Mouse (Mus musculus): Measurements from ENCODE around the gene Gm42791. TPM values are rescaled to one million over a fixed set of nuclear protein-coding genes. Genes with fewer than 3 reads are reported as not detected.

Gm42791 gene
- polyA plus RNA-seq, 1 experiment from 2014 or later: not detected

DNA sequence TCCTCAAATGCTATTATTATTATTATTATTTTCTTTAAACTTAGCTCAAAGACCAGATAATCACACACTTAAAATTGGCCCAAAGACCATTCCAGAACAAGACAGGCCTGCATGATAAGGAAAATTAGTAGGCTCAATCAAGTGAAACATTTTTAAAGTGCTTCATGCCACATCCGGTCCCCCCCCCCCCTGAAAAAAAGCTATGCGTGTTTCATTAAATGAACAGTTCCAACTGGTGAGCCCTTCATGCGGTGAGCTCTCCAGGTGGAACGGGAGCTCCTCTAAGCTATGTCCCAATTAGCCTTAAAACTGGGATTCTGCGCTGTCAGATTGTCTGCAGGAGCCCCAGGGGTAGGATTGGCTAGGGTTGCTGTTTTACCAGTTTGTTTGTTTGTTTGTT lies 21.3 kb upstream of the Gm42791 start:
- ATAC-seq (replicated peaks; ENCODE audit: insufficient number of reproducible peaks, low FRiP score, low TSS enrichment, low read depth) (no peak), DNase-seq (ENCODE audit: low spot score) (no peak)
- Histone ChIP-seq H3K36me3 (replicated peaks; ENCODE audit: control insufficient read depth, insufficient read depth, low read depth, low read length) (no peaks in the 10 kb centered on the region), H3K9ac (replicated peaks; ENCODE audit: low read length) (no peak overlapping the region), H3K9me3 (replicated peaks; ENCODE audit: control insufficient read depth, low read length) (no peaks in the 10 kb centered on the region), H3K27ac (replicated peaks; ENCODE audit: low read depth, low read length) (no peak overlapping the region), H3K27me3 (ENCODE audit: control insufficient read depth, insufficient read depth, low read length) (no peaks in the 10 kb centered on the region), H3K4me1 (ENCODE audit: control insufficient read depth, insufficient read depth, low read length) (no peaks in the 10 kb centered on the region), H3K4me3 (ENCODE audit: low read depth, low read length) (no peak overlapping the region; the same call in 1 of the 2 replicates), H3K4me2 (ENCODE audit: low read depth, low read length) (peak overlapping the region; percentile 83; the same call in 1 of the 2 replicates)
- 72% methylated on average over 5 of the region's 5 CpGs for WGBS

DNA sequence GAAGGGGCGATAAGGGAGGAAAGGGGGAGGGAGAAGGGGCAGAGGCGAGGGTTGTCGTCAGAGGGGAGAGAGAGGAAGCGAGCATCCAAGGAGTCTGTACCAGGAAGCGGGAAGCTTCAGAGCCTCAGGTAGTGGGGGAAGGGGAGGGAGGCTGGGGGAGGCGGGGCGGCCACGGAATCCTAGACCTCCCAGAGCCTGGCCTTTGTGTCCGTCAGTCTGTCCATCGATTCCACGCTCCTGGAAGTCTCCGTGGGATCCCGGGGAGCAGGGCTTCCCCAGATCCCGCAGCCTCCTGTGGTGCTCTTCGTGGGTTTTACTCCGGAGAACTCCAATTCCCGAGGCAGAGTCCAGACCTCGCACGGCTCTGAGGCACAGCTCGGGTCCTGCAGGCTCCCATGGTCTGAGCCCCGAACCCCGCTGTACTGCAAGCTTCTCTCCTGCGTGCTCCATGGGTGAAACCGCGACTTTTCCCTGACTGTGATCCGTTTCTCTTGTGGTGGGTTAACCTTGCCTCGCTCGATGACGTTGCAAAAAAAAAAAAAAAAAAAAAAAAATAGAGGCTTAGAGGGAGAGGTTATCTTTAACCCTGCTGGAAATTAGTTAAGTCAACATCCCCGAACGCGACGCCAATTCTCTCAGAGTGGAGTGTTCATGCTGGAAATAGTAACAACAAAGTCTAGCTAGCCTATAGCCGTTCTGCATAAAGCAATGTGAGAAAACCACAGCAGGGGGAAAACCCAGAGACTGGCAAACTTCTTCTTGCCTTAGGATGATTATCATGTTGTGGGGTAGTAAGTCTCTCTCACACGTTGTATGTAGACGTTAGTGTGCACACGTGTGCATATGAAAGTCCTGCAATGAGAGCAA lies 20.6 kb upstream of the Gm42791 start:
- peak; percentile 65 for DNase-seq (ENCODE audit: low spot score)

DNA sequence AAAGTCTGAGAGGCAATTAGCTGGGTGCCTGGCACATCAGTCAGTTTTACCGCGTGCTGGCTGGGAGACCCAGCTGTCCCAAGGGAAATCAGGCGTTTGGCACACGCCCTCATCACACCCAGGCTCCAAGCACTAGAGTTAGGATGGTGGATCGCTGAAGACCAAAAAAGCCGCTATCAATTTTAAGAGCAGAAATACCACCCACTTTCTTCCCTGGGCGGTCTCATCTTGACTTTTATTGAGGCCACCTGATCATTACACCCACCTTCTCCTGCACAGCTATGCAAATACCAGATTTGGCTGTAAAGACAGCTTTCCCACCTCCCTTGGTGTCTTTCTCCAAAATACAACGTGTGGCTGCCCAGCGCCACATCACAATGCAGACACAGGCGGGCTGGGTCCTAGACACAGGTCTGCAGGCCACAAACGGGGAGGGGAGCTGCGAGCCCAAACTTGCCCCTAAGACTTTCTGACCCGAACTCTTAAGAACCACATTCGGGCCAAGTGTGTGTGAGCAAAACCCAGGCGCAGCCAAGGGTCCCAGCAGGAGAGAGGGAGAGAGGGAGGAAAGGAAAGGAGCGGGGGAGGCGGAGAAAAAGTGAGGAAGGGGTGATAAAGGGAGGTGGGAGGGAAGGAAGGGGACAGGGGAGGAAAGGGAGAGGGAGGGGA lies 19.8 kb upstream of the Gm42791 start:
- ATAC-seq (replicated peaks; ENCODE audit: insufficient number of reproducible peaks, low FRiP score, low TSS enrichment, low read depth) (0 out of 2 replicates have a peak, but pooled peaks have one; percentile 10), DNase-seq (ENCODE audit: low spot score) (peak; percentile 47)
- no peaks in the 10 kb centered on the region for H3K9me3 ChIP-seq (replicated peaks; ENCODE audit: control insufficient read depth, low read length)
- peak overlapping the region; percentile 75 for H3K9ac ChIP-seq (replicated peaks; ENCODE audit: low read length)
- no peaks in the 10 kb centered on the region for H3K4me1 ChIP-seq (ENCODE audit: control insufficient read depth, insufficient read depth, low read length)
- H3K27ac ChIP-seq (replicated peaks; ENCODE audit: low read depth, low read length): no peak overlapping the region
- WGBS: 9% methylated on average over 17 of the region's 17 CpGs
- H3K27me3 ChIP-seq (ENCODE audit: control insufficient read depth, insufficient read depth, low read length): no peaks in the 10 kb centered on the region
- H3K4me3 ChIP-seq (ENCODE audit: low read depth, low read length): peak overlapping the region; percentile 47
- no peaks in the 10 kb centered on the region for H3K36me3 ChIP-seq (replicated peaks; ENCODE audit: control insufficient read depth, insufficient read depth, low read depth, low read length)
- H3K4me2 ChIP-seq (ENCODE audit: low read depth, low read length): peak overlapping the region; percentile 83

More for the DNA sequence above, 20.6 kb upstream of the Gm42791 start:
- Histone ChIP-seq H3K9ac (replicated peaks; ENCODE audit: low read length) (peak overlapping the region; percentile 75), H3K9me3 (replicated peaks; ENCODE audit: control insufficient read depth, low read length) (no peaks in the 10 kb centered on the region), H3K4me1 (ENCODE audit: control insufficient read depth, insufficient read depth, low read length) (no peaks in the 10 kb centered on the region), H3K27me3 (ENCODE audit: control insufficient read depth, insufficient read depth, low read length) (no peaks in the 10 kb centered on the region), H3K27ac (replicated peaks; ENCODE audit: low read depth, low read length) (no peak overlapping the region), H3K4me3 (ENCODE audit: low read depth, low read length) (peak overlapping the region; percentile 47), H3K36me3 (replicated peaks; ENCODE audit: control insufficient read depth, insufficient read depth, low read depth, low read length) (no peaks in the 10 kb centered on the region), H3K4me2 (ENCODE audit: low read depth, low read length) (peak overlapping the region; percentile 83)
- 1% methylated on average over 36 of the region's 37 CpGs for WGBS
- ATAC-seq (replicated peaks; ENCODE audit: insufficient number of reproducible peaks, low FRiP score, low TSS enrichment, low read depth): peak; percentile 84

DNA sequence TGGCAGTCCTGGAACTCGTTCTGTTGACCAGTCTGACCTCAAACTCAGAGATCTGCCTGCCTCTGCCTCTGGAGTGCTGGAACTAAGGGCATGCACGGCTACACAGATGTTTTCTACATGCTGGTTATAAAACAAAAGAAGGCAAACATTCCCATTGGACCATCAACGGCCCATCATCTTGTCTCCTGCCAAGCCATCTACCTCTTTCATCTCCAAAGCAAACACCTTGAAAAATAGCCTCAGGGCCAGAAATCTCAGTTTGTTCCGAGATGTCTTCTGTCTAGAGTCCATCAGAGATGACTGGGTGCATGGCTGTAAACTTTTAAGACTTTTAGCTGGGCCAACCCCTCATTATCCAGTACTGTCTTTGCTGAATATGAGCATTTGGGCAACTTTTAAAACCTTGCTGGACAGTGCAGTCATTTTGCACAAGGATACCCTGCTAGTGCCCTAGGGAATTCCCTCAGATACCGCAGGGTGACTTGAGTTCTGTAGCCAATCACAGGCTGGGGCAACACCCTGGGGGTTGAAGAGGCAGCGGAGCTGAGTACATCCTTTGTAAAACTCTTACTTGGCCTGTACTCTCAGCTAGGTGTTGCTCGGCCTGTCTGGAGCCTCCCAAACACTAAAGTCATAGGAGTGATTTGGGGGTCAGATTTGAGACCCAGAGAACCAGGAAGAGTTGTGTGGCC lies 19.0 kb upstream of the Gm42791 start:
- Histone ChIP-seq H3K9ac (replicated peaks; ENCODE audit: low read length) (no peak overlapping the region), H3K27ac (replicated peaks; ENCODE audit: low read depth, low read length) (no peak overlapping the region), H3K4me3 (ENCODE audit: low read depth, low read length) (no peak overlapping the region), H3K4me1 (ENCODE audit: control insufficient read depth, insufficient read depth, low read length) (no peaks in the 10 kb centered on the region), H3K4me2 (ENCODE audit: low read depth, low read length) (no peak overlapping the region), H3K9me3 (replicated peaks; ENCODE audit: control insufficient read depth, low read length) (no peaks in the 10 kb centered on the region), H3K27me3 (ENCODE audit: control insufficient read depth, insufficient read depth, low read length) (no peaks in the 10 kb centered on the region), H3K36me3 (replicated peaks; ENCODE audit: control insufficient read depth, insufficient read depth, low read depth, low read length) (no peaks in the 10 kb centered on the region)
- WGBS: 66% methylated on average over 7 of the region's 7 CpGs
- no peak for DNase-seq (ENCODE audit: low spot score)
- ATAC-seq (replicated peaks; ENCODE audit: insufficient number of reproducible peaks, low FRiP score, low TSS enrichment, low read depth): no peak

DNA sequence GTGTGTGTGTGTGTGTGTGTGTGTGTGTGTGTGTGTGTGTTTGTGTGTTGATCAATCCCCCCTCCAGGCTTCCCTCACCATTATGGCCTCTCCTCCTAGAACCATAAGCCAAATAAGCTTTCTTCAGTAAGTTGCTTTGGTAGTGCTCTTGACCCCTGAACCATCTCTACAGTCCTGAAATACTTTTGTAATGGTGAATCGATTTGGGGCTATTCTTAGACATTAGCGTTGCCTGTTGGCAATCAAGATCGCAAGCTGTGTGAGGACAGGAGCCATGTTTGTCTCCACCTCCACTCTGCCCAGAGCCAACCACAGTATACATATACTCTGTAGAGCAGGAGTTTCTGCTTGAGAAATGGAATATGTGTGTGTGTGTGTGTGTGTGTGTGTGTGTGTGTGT lies 14.2 kb upstream of the Gm42791 start:
- no peak for DNase-seq (ENCODE audit: low spot score)
- 84% methylated on average over 3 of the region's 3 CpGs for WGBS
- ATAC-seq (replicated peaks; ENCODE audit: insufficient number of reproducible peaks, low FRiP score, low TSS enrichment, low read depth): no peak
- no peak overlapping the region for H3K4me3 ChIP-seq (ENCODE audit: low read depth, low read length)
- H3K9me3 ChIP-seq (replicated peaks; ENCODE audit: control insufficient read depth, low read length): no peaks in the 10 kb centered on the region
- no peaks in the 10 kb centered on the region for H3K27me3 ChIP-seq (ENCODE audit: control insufficient read depth, insufficient read depth, low read length)
- no peaks in the 10 kb centered on the region for H3K4me1 ChIP-seq (ENCODE audit: control insufficient read depth, insufficient read depth, low read length)
- H3K4me2 ChIP-seq (ENCODE audit: low read depth, low read length): no peak overlapping the region
- no peak overlapping the region for H3K9ac ChIP-seq (replicated peaks; ENCODE audit: low read length)
- H3K36me3 ChIP-seq (replicated peaks; ENCODE audit: control insufficient read depth, insufficient read depth, low read depth, low read length): no peaks in the 10 kb centered on the region
- H3K27ac ChIP-seq (replicated peaks; ENCODE audit: low read depth, low read length): no peak overlapping the region

DNA sequence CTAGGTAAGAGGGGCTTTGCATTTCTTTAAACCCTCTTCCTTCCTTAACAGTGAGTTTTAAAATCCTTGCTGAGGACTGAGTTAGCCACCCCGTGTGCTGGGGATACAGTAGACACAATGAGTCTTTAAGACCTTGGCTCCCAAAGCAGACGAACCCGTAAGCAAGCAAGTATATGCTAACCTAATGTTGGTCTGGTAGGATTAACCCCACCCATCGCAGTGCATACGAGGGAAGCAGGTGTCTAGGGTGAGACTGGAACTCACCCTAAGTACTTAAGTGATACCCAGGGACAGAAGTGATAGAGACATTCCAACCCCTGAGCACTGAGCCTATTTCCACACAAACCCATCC lies 12.3 kb upstream of the Gm42791 start:
- no peak for DNase-seq (ENCODE audit: low spot score)
- no peaks in the 10 kb centered on the region for H3K9me3 ChIP-seq (replicated peaks; ENCODE audit: control insufficient read depth, low read length)
- ATAC-seq (replicated peaks; ENCODE audit: insufficient number of reproducible peaks, low FRiP score, low TSS enrichment, low read depth): no peak
- peak overlapping the region; percentile 11 for H3K9ac ChIP-seq (replicated peaks; ENCODE audit: low read length)
- H3K4me2 ChIP-seq (ENCODE audit: low read depth, low read length): peak overlapping the region; percentile 14; the same call in 1 of the 2 replicates
- H3K36me3 ChIP-seq (replicated peaks; ENCODE audit: control insufficient read depth, insufficient read depth, low read depth, low read length): no peaks in the 10 kb centered on the region
- no peak overlapping the region for H3K27ac ChIP-seq (replicated peaks; ENCODE audit: low read depth, low read length)
- peaks cover 6% of the 10 kb centered on the region for H3K4me1 ChIP-seq (ENCODE audit: control insufficient read depth, insufficient read depth, low read length)
- 72% methylated on average over 5 of the region's 5 CpGs for WGBS
- H3K27me3 ChIP-seq (ENCODE audit: control insufficient read depth, insufficient read depth, low read length): no peaks in the 10 kb centered on the region
- no peak overlapping the region for H3K4me3 ChIP-seq (ENCODE audit: low read depth, low read length)

DNA sequence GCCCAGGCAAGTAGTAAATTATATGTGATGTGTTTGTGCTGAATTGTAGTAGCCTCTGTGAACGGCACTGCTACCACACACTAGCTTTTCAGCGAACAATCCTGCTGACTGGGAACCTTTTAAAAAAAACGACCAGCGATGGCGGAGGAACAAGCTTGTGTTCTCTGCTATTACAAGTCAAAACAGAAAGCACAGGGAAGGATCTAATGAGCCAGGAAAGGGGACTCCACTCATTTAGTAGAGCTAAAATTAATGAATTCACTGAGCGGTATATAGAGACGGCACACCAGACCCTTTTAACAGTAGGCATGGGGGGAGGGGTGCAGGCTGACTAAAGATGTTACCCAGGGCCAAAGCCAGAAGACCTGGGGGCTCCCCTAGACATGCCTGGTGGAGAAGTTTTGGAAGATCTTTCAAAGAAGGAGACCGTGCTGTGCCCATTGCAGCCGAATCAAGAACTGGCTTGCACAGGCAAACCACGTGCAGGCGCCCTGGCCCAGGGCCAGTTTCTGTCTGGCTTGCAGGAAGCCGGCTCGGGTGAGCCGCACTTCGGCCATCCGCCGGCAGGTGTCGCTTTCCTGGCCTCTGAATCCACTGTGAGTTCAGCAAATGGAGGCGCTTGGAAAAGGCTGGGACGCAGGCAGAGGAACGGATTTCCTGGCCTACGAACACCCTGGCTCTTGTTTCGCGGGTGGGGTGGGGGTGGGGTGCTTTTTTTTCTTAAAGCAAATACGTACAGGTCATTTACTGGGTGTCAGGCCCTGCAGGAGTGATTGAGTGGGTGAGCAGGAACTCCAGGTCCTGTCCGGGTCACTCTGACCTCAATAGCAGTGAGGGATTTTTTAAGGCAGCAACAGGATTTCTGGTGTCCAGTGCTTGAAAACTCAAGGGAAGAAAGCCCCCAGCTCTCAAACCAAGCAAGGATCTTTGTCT lies 11.7 kb upstream of the Gm42791 start:
- 14% methylated on average over 26 of the region's 26 CpGs for WGBS
- no peak overlapping the region for H3K4me3 ChIP-seq (ENCODE audit: low read depth, low read length)

More for the DNA sequence above, 11.7 kb upstream of the Gm42791 start:
- H3K4me2 ChIP-seq (ENCODE audit: low read depth, low read length): peak overlapping the region; percentile 14; the same call in 1 of the 2 replicates
- H3K36me3 ChIP-seq (replicated peaks; ENCODE audit: control insufficient read depth, insufficient read depth, low read depth, low read length): no peaks in the 10 kb centered on the region
- H3K27me3 ChIP-seq (ENCODE audit: control insufficient read depth, insufficient read depth, low read length): no peaks in the 10 kb centered on the region
- peak; percentile 71 for ATAC-seq (replicated peaks; ENCODE audit: insufficient number of reproducible peaks, low FRiP score, low TSS enrichment, low read depth)
- no peak overlapping the region for H3K27ac ChIP-seq (replicated peaks; ENCODE audit: low read depth, low read length)
- peaks cover 6% of the 10 kb centered on the region for H3K4me1 ChIP-seq (ENCODE audit: control insufficient read depth, insufficient read depth, low read length)
- H3K9ac ChIP-seq (replicated peaks; ENCODE audit: low read length): peak overlapping the region; percentile 11
- H3K9me3 ChIP-seq (replicated peaks; ENCODE audit: control insufficient read depth, low read length): no peaks in the 10 kb centered on the region
- peak; percentile 99 for DNase-seq (ENCODE audit: low spot score)

All from embryonic facial prominence, embryonic 11.5 days (tissue).